Mouse (Mus musculus) testis, adult 2 months (tissue): ENCODE results near the gene Ift46. TPM values are rescaled to one million over a fixed set of nuclear protein-coding genes. Genes with fewer than 3 reads are reported as not detected.

ENCODE experiments used
- H3K27ac ChIP-seq: fragments of 200-500 bp; 2 replicates; pipeline ENCODE4 v1.5.1; 2012; ENCODE audit warnings: low read depth, low read length; ENCODE audit not compliant: control insufficient read depth, insufficient read depth
- H3K27me3 ChIP-seq: fragments of 200-500 bp; 2 replicates; pipeline ENCODE4 v1.6.1; 2012; ENCODE audit warnings: mild to moderate bottlenecking, low read length, moderate library complexity; ENCODE audit not compliant: control insufficient read depth, insufficient read depth
- H3K36me3 ChIP-seq: fragments of 200-500 bp; 2 replicates; pipeline ENCODE4 v1.6.1; 2012; ENCODE audit warnings: mild to moderate bottlenecking, low read length; ENCODE audit not compliant: control insufficient read depth, insufficient read depth
- H3K4me1 ChIP-seq: fragments of 200-500 bp; 2 replicates; pipeline ENCODE4 v1.6.1; 2012; ENCODE audit warnings: low read length; ENCODE audit not compliant: control insufficient read depth, insufficient read depth
- H3K4me3 ChIP-seq: fragments of 200-500 bp; 2 replicates; pipeline ENCODE4 v1.5.1; 2012; ENCODE audit warnings: low read depth, mild to moderate bottlenecking, low read length, moderate library complexity, mixed read lengths; ENCODE audit not compliant: control insufficient read depth
- CTCF ChIP-seq: fragments of 200-500 bp; IDR thresholded peaks from 2 replicates; pipeline ENCODE4 v1.5.1; 2012; ENCODE audit warnings: low read depth, mild to moderate bottlenecking, inconsistent platforms, low read length, moderate library complexity; ENCODE audit not compliant: control insufficient read depth, insufficient read depth, insufficient replicate concordance
- POLR2A ChIP-seq: fragments of 200-500 bp; IDR thresholded peaks from 2 replicates; pipeline ENCODE4 v1.6.1; 2012; ENCODE audit warnings: low read depth, mild to moderate bottlenecking, inconsistent platforms, low read length, moderate library complexity; ENCODE audit not compliant: control insufficient read depth
- polyA plus RNA-seq: library from polyadenylated mRNA; depleted of rRNA; stranded (reverse); fragments of >200 nt; gene quantifications from 2 replicates; pipeline ENCODE4 v1.2.3, GENCODE M21; 2012; rRNA removed

Gene Ift46
- polyA plus RNA-seq, 1 experiment, result 203 TPM

DNA sequence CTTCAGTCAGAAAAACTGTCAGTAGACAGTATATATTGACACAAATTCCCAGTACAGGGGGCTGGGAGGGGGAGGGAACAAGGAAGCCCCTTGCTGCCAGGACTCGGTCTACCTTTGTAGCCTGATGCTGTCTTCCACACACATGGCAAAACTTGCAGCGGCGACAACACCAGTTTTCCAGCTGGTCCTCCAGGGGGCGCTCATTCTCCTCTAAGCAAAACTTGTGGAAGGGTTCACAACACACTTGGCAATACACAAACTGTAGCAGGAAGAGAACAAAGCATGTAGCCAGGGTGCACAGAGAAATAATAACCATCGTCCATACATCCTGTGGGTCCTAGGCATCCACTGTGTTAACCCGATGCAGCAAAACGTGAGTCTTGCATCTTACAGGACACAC lies 68.7 kb downstream of the Ift46 start:
- no peaks in the 10 kb centered on the region for H3K36me3 ChIP-seq
- H3K27ac ChIP-seq, result no peak overlapping the region
- no peaks in the 10 kb centered on the region for H3K4me1 ChIP-seq
- no peak overlapping the region for H3K4me3 ChIP-seq
- no peak for TF ChIP-seq POLR2A
- peak; percentile 48; the same call in 1 of the 2 replicates for TF ChIP-seq CTCF
- H3K27me3 ChIP-seq, result no peaks in the 10 kb centered on the region

DNA sequence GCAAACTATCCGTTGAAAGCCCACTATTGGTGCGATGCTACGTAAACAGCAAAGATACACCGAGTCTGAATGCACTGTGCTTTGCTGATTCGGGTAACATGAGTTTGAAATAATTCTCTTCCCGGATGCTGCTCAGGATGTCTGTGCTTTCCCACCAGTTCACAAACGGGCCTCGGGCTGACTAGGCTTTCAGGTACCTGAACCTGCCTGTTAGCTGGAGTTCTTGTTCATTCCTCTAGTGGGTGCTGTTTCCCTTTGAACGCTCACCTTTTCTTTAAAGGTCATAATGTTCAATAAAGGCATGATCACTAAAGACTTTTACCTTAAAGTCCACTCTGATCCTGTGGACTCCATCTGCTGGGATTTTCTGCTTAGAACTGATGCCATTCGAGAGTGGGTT lies 73.5 kb downstream of the Ift46 start:
- H3K4me3 ChIP-seq, result no peak overlapping the region
- H3K27me3 ChIP-seq, result no peaks in the 10 kb centered on the region
- TF ChIP-seq CTCF (peak; percentile 19; the same call in 1 of the 2 replicates), POLR2A (no peak)
- H3K27ac ChIP-seq, result no peak overlapping the region
- no peaks in the 10 kb centered on the region for H3K4me1 ChIP-seq
- H3K36me3 ChIP-seq, result no peaks in the 10 kb centered on the region

Other genes with a start within 250 kb of the Ift46 start
- 8.6 and 11.2 TPM in 2 replicates for gene Cxcr5, start 206.0 kb upstream of the Ift46 start, polyA plus RNA-seq
- gene Ddx6, start 163.0 kb upstream of the Ift46 start, polyA plus RNA-seq, result 9.0 and 11.7 TPM in 2 replicates
- gene Treh, start 94.7 kb upstream of the Ift46 start, polyA plus RNA-seq, result 0.47 TPM in 1 of 2 replicates, not detected in the other
- 3.8 and 4.8 TPM in 2 replicates for gene Phldb1, start 32.7 kb upstream of the Ift46 start, polyA plus RNA-seq
- gene Arcn1, start 63 bp upstream of the Ift46 start, polyA plus RNA-seq, result 22.0 and 28.5 TPM in 2 replicates
- gene Tmem25, start 31.4 kb downstream of the Ift46 start, polyA plus RNA-seq, result 3.0 and 3.1 TPM in 2 replicates
- 0.32 and 0.99 TPM in 2 replicates for gene Ttc36, start 35.2 kb downstream of the Ift46 start, polyA plus RNA-seq
- gene Kmt2a, start 113.4 kb downstream of the Ift46 start, polyA plus RNA-seq, result 3.4 and 4.9 TPM in 2 replicates
- 134 and 141 TPM in 2 replicates for gene Atp5l, start 152.8 kb downstream of the Ift46 start, polyA plus RNA-seq
- 11.5 and 16.6 TPM in 2 replicates for gene Ube4a, start 197.7 kb downstream of the Ift46 start, polyA plus RNA-seq
- not detected in 2 replicates for gene Cd3g, start 212.5 kb downstream of the Ift46 start, polyA plus RNA-seq
- 49.4 and 55.3 TPM in 2 replicates for gene Cd3d, start 213.9 kb downstream of the Ift46 start, polyA plus RNA-seq
- gene Cd3e, start 241.7 kb downstream of the Ift46 start, polyA plus RNA-seq, result 0.07 and 0.43 TPM in 2 replicates